Mouse (Mus musculus) layer of hippocampus, postnatal 14 days (tissue): ENCODE results near the gene Olfr1120. TPM values are rescaled to one million over a fixed set of nuclear protein-coding genes. Genes with fewer than 3 reads are reported as not detected.
"Not testable (repeated sequence)": the region's sequence is repeated elsewhere in the genome, so short reads cannot be mapped to it uniquely, and the experiment has no call there.

Source experiments
- DNase-seq, 2 experiments: peaks; one replicate each; pipeline ENCODE4 v3.0.0; 2021 to 2022; ENCODE audit warnings: low spot score in 2 of 2, mixed read lengths in 1 of 2
- long read RNA-seq, 2 experiments: library from polyadenylated mRNA; stranded (forward); transcript quantifications; one replicate each; pipeline ENCODE4 v2.0.0; 2021
- total RNA-seq, 2 experiments: library from RNA; stranded (reverse); gene quantifications; 2 replicates each; pipeline ENCODE4 v1.2.3; 2021

Olfr1120 gene
- total RNA-seq = not detected
- long read RNA-seq, experiment 1 = 0 reads
- long read RNA-seq, experiment 2 = 0 reads

- no peak for DNase-seq
Measured at GRCm38 (mm10) chr2:87354515-87354914, at the start of gene Olfr1120. Gene Olfr1120 (plus strand): TSS chr2:87354815.

- no peak for DNase-seq
Measured at GRCm38 (mm10) chr2:87307281-87307680, 47.3 kb upstream of the Olfr1120 start, which contains the start of gene Olfr1118. Gene Olfr1118 (plus strand): TSS chr2:87307581.

DNA sequence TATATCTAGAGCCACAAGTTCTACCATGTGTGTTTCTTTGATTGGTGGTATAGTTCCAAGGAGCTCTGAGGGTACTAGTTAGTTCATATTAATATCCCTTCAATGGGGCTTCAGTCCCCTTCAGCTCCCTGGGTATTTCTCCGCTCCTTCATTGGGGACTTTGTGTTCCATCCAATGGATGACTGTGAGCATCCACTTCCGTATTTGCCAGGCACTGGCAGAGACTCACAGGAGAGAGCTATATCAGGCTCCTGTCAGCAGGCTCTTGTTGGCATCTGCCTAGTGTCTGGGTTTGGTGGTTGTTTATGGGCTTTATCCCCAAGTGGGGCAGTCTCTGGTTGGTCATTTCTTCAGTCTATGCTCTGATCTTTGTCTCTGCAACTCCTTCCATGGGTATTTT, 5.5 kb downstream of the Olfr1120 start:
- not testable (repeated sequence) for DNase-seq

GRCm38 (mm10) chr2:87369595-87369994, 15.0 kb downstream of the Olfr1120 start, which contains the start of gene Olfr1121:
Gene Olfr1121 (plus strand): TSS chr2:87369895.
- DNase-seq = no peak

GRCm38 (mm10) chr2:87371726-87372125, 17.1 kb downstream of the Olfr1120 start:
- DNase-seq = no peak

- DNase-seq = no peak
Measured at GRCm38 (mm10) chr2:87383935-87384334, 29.3 kb downstream of the Olfr1120 start.

- DNase-seq = no peak
Measured at GRCm38 (mm10) chr2:87385549-87385948, 30.9 kb downstream of the Olfr1120 start, which contains the start of gene Olfr1122. Gene Olfr1122 (plus strand): TSS chr2:87385849.

DNA sequence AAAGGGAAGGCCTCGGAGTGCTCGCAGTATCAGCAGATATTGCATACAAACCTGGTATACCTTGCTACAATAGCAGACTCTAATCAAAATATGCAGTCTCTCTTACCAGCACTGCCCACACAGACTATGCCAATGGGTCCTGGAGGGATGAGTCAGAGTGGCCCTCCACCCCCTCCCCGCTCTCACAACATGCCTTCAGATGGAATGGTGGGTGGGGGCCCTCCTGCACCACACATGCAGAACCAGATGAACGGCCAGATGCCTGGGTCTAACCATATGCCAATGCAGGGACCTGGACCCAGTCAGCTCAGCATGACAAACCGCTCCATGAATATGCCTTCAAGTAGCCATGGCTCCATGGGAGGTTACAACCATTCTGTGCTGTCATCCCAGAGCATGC, 39.0 kb downstream of the Olfr1120 start:
- DNase-seq = not testable (repeated sequence)

DNA sequence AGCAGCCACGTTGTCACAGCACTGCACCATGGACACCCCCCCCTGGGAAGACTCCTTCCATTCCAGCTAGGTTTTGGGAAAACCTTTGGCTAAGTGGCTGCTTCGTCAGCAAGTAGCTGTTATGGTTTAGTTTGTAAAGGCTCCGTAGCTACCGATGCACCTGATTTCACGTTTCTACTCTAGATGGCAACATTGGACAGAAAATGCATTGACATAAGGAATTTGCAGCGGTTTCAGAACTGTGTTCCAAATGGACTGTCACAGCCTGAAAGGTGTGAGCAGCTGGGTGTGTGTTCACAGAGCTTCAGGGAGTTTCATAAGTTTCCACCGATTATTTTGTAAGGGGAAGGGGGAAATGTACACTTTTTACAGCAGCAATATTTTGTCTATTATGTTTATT, 40.1 kb downstream of the Olfr1120 start:
- peak in 1 of 2 experiments; percentile 4 for DNase-seq

Other genes starting within 250 kb of the Olfr1120 start
- gene Olfr259, start 240.2 kb upstream of the Olfr1120 start, total RNA-seq = not detected
- gene Olfr1110, start 214.5 kb upstream of the Olfr1120 start, total RNA-seq = not detected
- not detected for gene Olfr1111, start 202.2 kb upstream of the Olfr1120 start, total RNA-seq
- not detected for gene Olfr1112, start 167.0 kb upstream of the Olfr1120 start, total RNA-seq
- gene Olfr1113, start 145.8 kb upstream of the Olfr1120 start, total RNA-seq = not detected
- gene Olfr1115, start 106.8 kb upstream of the Olfr1120 start, total RNA-seq = not detected
- gene Olfr1116, start 87.3 kb upstream of the Olfr1120 start, total RNA-seq = not detected
- not detected for gene Olfr1118, start 47.2 kb upstream of the Olfr1120 start, total RNA-seq
- gene Olfr1121, start 15.1 kb downstream of the Olfr1120 start, total RNA-seq = not detected
- gene Olfr1122, start 31.0 kb downstream of the Olfr1120 start, total RNA-seq = not detected
- not detected for gene Olfr1123, start 61.8 kb downstream of the Olfr1120 start, total RNA-seq
- gene Olfr1124, start 75.5 kb downstream of the Olfr1120 start, total RNA-seq = not detected
- gene Olfr1126, start 99.1 kb downstream of the Olfr1120 start, total RNA-seq = not detected
- gene Pramel7, start 142.3 kb downstream of the Olfr1120 start, total RNA-seq = not detected
- not detected for gene Pramel6, start 151.8 kb downstream of the Olfr1120 start, total RNA-seq
- not detected for gene Olfr153, start 177.0 kb downstream of the Olfr1120 start, total RNA-seq
- gene Olfr1128, start 190.7 kb downstream of the Olfr1120 start, total RNA-seq = not detected
- gene Olfr1129, start 219.1 kb downstream of the Olfr1120 start, total RNA-seq = not detected